Mouse (Mus musculus) heart, embryonic 13.5 days (tissue): ENCODE data around the gene Gm9049. TPM values are rescaled to one million over a fixed set of nuclear protein-coding genes. Genes with fewer than 3 reads are reported as not detected.
A peak's percentile ranks its signal among the peaks of the same experiment; 100 is the strongest.
"Not testable (repeated sequence)": the region's sequence is repeated elsewhere in the genome, so short reads cannot be mapped to it uniquely, and the experiment has no call there.

Experiments
- ATAC-seq: fragments of 200-750 bp; cut with Nextera tagmentation; 2 replicates; pipeline ENCODE4 v1.8.0; 2017; ENCODE audit warnings: moderate TSS enrichment; ENCODE audit not compliant: insufficient number of reproducible peaks, low FRiP score, low TSS enrichment; ENCODE audit errors: extremely low read depth
- H3K27ac ChIP-seq: fragments of 300-500 bp; sonication (generic); replicated peaks from 2 replicates; pipeline ENCODE4 v1.5.1; 2015; ENCODE audit warnings: moderate library complexity, mild to moderate bottlenecking, inconsistent platforms
- H3K27me3 ChIP-seq: fragments of 300-500 bp; sonication (generic); replicated peaks from 2 replicates; pipeline ENCODE4 v1.6.1; 2015; ENCODE audit warnings: mild to moderate bottlenecking, inconsistent platforms
- H3K36me3 ChIP-seq: fragments of 300-500 bp; sonication (generic); 2 replicates; pipeline ENCODE4 v1.6.1; 2015; ENCODE audit warnings: mild to moderate bottlenecking, inconsistent platforms
- H3K4me1 ChIP-seq: fragments of 300-500 bp; sonication (generic); 2 replicates; pipeline ENCODE4 v1.6.1; 2015; ENCODE audit warnings: inconsistent platforms
- H3K4me2 ChIP-seq: fragments of 300-500 bp; sonication (generic); 2 replicates; pipeline ENCODE4 v1.6.1; 2015; ENCODE audit warnings: inconsistent platforms, mild to moderate bottlenecking, moderate library complexity
- H3K4me3 ChIP-seq: fragments of 300-500 bp; sonication (generic); 2 replicates; pipeline ENCODE4 v1.5.1; 2015; ENCODE audit warnings: moderate library complexity, mild to moderate bottlenecking, inconsistent platforms
- H3K9ac ChIP-seq: fragments of 300-500 bp; sonication (generic); 2 replicates; pipeline ENCODE4 v1.6.1; 2015; ENCODE audit warnings: inconsistent platforms, mild to moderate bottlenecking, moderate library complexity
- H3K9me3 ChIP-seq: fragments of 300-500 bp; sonication (generic); 2 replicates; pipeline ENCODE4 v1.6.1; 2016; ENCODE audit warnings: inconsistent platforms
- WGBS: fragments of 180-500 bp; shearing (Covaris S2); methylation state at CpG from one replicate; pipeline ENCODE4 v1.1.7; 2015; ENCODE audit warnings: mixed read lengths; 5-methylcytosine and 5-hydroxymethylcytosine counted together
- polyA plus RNA-seq: library from polyadenylated mRNA; unstranded; fragments of >200 nt; fragmentation: Nextera tagmentation; extraction: Ambion mirVana; gene quantifications from 2 replicates; pipeline ENCODE4 v1.2.1, GENCODE M21; 2015

Gene Gm9049
- 0.08 TPM in 1 of 2 replicates, not detected in the other for polyA plus RNA-seq

DNA sequence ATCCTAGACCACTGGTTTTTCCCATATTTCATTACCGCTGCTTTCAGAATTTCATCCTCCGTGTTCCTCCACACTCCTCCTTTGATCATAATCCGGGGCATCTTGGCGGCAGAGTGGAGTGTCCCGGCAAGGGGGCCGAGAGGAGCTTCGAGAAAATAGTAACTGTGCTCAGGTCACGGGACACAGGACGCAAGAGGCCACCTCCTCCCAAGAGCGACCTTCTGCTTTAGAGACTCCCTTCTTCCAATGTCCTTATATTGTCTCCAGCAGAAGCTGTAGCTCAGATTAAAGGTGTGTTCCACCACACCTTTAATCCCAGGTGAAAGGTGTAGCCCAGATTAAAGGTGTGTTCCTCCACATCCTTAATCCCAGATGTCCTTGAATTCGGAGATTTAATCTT is at the start of gene Gm9049:
TSS of gene Gm9049 (minus strand) at position 101 of the 400 bp plus-strand sequence.
- not testable (repeated sequence) for ATAC-seq, H3K9ac ChIP-seq, H3K9me3 ChIP-seq, H3K27me3 ChIP-seq, H3K4me1 ChIP-seq, H3K4me3 ChIP-seq, H3K4me2 ChIP-seq, H3K36me3 ChIP-seq, H3K27ac ChIP-seq
- 71% methylated on average over 1 of the region's 11 CpGs for WGBS

DNA sequence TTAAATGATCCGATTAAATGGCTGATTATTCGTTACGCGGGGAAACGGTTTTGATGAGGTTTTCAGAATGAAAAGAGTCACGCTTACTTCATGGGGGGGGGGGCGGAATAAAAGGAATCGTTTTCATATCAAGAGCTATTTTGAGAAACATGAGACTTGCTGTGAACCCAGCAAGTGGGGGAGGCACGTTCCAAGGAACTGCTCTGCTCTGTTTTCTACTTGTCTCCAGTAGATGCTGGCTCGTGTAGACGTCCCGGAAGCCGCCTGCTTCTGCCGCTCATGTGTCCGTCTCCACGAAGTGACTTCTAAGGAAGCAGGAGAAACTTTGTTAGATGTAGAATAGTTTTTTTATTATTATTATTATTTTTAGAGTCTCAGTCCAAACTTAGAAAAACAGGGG is 46.0 kb upstream of the Gm9049 start:
- no peak for ATAC-seq

DNA sequence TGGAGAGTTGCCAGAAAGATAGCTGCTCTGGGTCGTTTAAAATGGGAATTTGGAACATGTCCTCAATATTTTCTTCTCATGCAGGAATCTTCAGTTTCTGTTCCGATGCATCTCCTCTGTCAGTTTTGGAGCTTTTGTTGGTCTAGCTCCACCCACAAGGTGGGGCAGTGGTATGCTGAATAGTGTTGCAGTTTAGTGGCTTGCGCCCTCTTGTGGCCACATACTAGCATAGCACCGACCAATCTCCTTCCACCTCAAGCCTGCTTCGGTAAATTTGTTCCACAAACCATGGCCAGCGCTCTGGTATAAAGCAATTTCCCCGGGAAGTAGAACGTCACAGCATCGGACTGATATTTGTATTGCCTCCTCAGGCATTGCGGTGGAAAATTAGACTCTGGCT is 16.5 kb upstream of the Gm9049 start:
- WGBS, result 9% methylated on average over 10 of the region's 10 CpGs
- Histone ChIP-seq H3K4me3 (peak overlapping the region; percentile 19; the same call in 1 of the 2 replicates), H3K9me3 (no peaks in the 10 kb centered on the region), H3K36me3 (no peaks in the 10 kb centered on the region), H3K4me2 (peak overlapping the region; percentile 56), H3K27me3 (no peaks in the 10 kb centered on the region), H3K27ac (no peak overlapping the region), H3K9ac (no peak overlapping the region), H3K4me1 (no peaks in the 10 kb centered on the region)
- ATAC-seq, result no peak

More for the DNA sequence above, 46.0 kb upstream of the Gm9049 start:
- Histone ChIP-seq H3K4me1 (no peaks in the 10 kb centered on the region), H3K36me3 (no peaks in the 10 kb centered on the region), H3K4me2 (no peak overlapping the region), H3K4me3 (no peak overlapping the region), H3K9ac (no peak overlapping the region), H3K27ac (no peak overlapping the region), H3K9me3 (no peaks in the 10 kb centered on the region), H3K27me3 (no peaks in the 10 kb centered on the region)
- WGBS, result 75% methylated on average over 16 of the region's 16 CpGs

DNA sequence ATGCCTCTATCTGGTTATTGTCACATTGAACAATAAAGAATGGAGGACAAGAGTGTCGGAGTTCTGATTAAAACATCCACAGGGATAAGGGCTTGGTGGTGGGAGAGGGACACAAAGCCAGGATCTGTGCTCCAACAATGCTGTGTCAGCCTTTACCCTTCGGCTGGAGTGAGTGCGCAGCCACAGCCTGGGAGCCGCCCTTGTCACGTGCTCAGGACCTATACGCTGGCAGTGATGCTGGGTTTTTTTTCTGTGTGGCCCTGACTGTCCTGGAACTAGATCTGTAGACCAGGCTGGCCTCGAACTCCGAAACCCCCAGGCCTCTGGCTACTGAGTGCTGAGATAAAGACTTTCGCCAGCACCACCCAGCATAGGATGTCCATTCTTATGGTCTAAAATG is 15.6 kb upstream of the Gm9049 start:
- Histone ChIP-seq H3K27ac (no peak overlapping the region), H3K4me2 (no peak overlapping the region), H3K27me3 (no peaks in the 10 kb centered on the region), H3K9me3 (no peaks in the 10 kb centered on the region), H3K4me1 (no peaks in the 10 kb centered on the region), H3K9ac (no peak overlapping the region), H3K4me3 (no peak overlapping the region), H3K36me3 (no peaks in the 10 kb centered on the region)
- WGBS, result 82% methylated on average over 9 of the region's 9 CpGs
- ATAC-seq, result no peak

DNA sequence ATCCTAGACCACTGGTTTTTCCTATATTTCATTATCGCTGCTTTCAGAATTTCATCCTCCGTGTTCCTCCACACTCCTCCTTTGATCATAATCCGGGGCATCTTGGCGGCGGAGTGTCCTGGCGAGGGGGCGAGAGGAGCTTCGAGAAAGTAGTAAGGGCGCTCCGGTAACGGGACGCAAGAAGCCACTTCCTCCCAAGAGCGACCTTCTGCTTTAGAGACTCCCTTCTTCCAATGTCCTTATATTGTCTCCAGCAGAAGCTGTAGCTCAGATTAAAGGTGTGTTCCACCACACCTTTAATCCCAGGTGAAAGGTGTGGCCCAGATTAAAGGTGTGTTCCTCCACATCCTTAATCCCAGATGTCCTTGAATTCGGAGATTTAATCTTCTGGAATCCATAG is 5.3 kb downstream of the Gm9049 start, which contains the start of gene Gm9048:
TSS of gene Gm9048 (minus strand) at position 101 of the 400 bp plus-strand sequence.
- not testable (repeated sequence) for H3K27me3 ChIP-seq, H3K4me2 ChIP-seq, H3K9ac ChIP-seq, H3K36me3 ChIP-seq, ATAC-seq, H3K4me3 ChIP-seq, H3K27ac ChIP-seq, H3K9me3 ChIP-seq, H3K4me1 ChIP-seq
- 50% methylated on average over 1 of the region's 14 CpGs for WGBS

DNA sequence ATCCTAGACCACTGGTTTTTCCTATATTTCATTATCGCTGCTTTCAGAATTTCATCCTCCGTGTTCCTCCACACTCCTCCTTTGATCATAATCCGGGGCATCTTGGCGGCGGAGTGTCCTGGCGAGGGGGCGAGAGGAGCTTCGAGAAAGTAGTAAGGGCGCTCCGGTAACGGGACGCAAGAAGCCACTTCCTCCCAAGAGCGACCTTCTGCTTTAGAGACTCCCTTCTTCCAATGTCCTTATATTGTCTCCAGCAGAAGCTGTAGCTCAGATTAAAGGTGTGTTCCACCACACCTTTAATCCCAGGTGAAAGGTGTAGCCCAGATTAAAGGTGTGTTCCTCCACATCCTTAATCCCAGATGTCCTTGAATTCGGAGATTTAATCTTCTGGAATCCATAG is 10.8 kb downstream of the Gm9049 start, which contains the start of gene Gm9046:
TSS of gene Gm9046 (minus strand) at position 101 of the 400 bp plus-strand sequence.
- not testable (repeated sequence) for H3K36me3 ChIP-seq, H3K9me3 ChIP-seq, H3K4me2 ChIP-seq, ATAC-seq, H3K9ac ChIP-seq, H3K27me3 ChIP-seq, H3K4me1 ChIP-seq, H3K27ac ChIP-seq, H3K4me3 ChIP-seq
- no CpG with 5 or more reads among the region's 14 CpGs for WGBS

DNA sequence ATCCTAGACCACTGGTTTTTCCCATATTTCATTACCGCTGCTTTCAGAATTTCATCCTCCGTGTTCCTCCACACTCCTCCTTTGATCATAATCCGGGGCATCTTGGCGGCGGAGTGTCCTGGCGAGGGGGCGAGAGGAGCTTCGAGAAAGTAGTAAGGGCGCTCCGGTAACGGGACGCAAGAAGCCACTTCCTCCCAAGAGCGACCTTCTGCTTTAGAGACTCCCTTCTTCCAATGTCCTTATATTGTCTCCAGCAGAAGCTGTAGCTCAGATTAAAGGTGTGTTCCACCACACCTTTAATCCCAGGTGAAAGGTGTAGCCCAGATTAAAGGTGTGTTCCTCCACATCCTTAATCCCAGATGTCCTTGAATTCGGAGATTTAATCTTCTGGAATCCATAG is 16.2 kb downstream of the Gm9049 start, which contains the start of gene Gm9045:
TSS of gene Gm9045 (minus strand) at position 101 of the 400 bp plus-strand sequence.
- H3K4me2 ChIP-seq, ATAC-seq, H3K9ac ChIP-seq, H3K27me3 ChIP-seq, H3K4me3 ChIP-seq, H3K36me3 ChIP-seq, H3K4me1 ChIP-seq, H3K9me3 ChIP-seq, H3K27ac ChIP-seq: not testable (repeated sequence)
- no CpG with 5 or more reads among the region's 14 CpGs for WGBS

DNA sequence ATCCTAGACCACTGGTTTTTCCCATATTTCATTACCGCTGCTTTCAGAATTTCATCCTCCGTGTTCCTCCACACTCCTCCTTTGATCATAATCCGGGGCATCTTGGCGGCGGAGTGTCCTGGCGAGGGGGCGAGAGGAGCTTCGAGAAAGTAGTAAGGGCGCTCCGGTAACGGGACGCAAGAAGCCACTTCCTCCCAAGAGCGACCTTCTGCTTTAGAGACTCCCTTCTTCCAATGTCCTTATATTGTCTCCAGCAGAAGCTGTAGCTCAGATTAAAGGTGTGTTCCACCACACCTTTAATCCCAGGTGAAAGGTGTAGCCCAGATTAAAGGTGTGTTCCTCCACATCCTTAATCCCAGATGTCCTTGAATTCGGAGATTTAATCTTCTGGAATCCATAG is 21.6 kb downstream of the Gm9049 start, which contains the start of gene Gm9044:
TSS of gene Gm9044 (minus strand) at position 101 of the 400 bp plus-strand sequence.
- not testable (repeated sequence) for H3K27me3 ChIP-seq, H3K9me3 ChIP-seq, H3K4me1 ChIP-seq, H3K9ac ChIP-seq, H3K4me2 ChIP-seq, H3K4me3 ChIP-seq, H3K36me3 ChIP-seq, ATAC-seq, H3K27ac ChIP-seq
- WGBS, result no CpG with 5 or more reads among the region's 14 CpGs

DNA sequence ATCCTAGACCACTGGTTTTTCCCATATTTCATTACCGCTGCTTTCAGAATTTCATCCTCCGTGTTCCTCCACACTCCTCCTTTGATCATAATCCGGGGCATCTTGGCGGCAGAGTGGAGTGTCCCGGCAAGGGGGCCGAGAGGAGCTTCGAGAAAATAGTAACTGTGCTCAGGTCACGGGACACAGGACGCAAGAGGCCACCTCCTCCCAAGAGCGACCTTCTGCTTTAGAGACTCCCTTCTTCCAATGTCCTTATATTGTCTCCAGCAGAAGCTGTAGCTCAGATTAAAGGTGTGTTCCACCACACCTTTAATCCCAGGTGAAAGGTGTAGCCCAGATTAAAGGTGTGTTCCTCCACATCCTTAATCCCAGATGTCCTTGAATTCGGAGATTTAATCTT is 27.0 kb downstream of the Gm9049 start, which contains the start of gene Gm9040:
TSS of gene Gm9040 (minus strand) at position 101 of the 400 bp plus-strand sequence.
- H3K4me3 ChIP-seq, H3K4me2 ChIP-seq, H3K9ac ChIP-seq, H3K9me3 ChIP-seq, ATAC-seq, H3K36me3 ChIP-seq, H3K27ac ChIP-seq, H3K4me1 ChIP-seq, H3K27me3 ChIP-seq: not testable (repeated sequence)
- WGBS, result no CpG with 5 or more reads among the region's 11 CpGs

DNA sequence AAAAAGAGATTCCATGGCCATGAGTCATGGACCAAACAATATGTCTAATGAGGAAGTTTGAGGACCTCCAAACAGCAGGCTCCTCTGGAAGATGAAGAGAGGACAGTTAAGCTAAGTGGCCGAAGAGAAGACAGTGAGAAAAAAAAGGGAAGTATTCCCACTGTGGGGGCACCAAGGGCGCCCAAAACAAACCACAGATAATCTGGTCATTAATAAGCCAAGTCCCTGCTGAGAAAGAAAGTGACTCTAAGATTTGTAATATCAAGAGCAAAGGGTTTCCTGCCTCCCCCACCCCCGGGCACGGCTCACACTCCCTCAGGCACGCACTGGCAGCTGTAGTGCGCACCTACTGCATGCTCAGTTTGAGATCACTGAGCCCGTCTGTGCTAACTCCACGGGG is 34.9 kb downstream of the Gm9049 start:
- WGBS, result 74% methylated on average over 8 of the region's 8 CpGs
- no peaks in the 10 kb centered on the region for H3K4me1 ChIP-seq
- H3K9ac ChIP-seq, result no peak overlapping the region
- H3K4me3 ChIP-seq, result no peak overlapping the region
- no peak overlapping the region for H3K4me2 ChIP-seq
- no peak for ATAC-seq
- no peak overlapping the region for H3K27ac ChIP-seq
- no peaks in the 10 kb centered on the region for H3K36me3 ChIP-seq
- H3K9me3 ChIP-seq, result no peaks in the 10 kb centered on the region
- H3K27me3 ChIP-seq, result no peaks in the 10 kb centered on the region

DNA sequence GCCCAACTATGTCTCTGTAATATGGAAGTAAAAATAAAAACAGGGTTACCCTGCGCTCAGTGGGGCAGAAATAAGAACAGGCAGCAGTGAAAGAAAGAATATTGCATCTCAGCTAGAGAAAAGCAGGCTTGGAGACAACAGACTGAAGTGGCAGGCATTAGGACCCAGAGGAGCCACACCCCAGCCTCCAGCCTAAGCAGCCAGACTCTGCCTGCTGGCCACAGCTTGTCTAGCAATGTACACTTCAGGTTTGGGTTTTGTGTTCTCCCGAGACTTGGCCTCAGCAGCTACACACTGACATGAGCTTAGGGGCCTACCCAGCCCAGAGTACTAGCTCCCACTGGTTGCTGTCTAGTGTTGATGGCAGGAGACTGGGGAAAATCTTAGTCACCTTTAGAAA is 51.8 kb downstream of the Gm9049 start:
- not testable (repeated sequence) for H3K27ac ChIP-seq, H3K36me3 ChIP-seq, H3K9ac ChIP-seq, H3K4me1 ChIP-seq, H3K27me3 ChIP-seq, H3K4me2 ChIP-seq, ATAC-seq, H3K9me3 ChIP-seq, H3K4me3 ChIP-seq
- WGBS, result 32% methylated on average over 2 of the region's 2 CpGs
